Mouse (Mus musculus): Measurements from ENCODE around the gene Rars2. TPM values are rescaled to one million over a fixed set of nuclear protein-coding genes. Genes with fewer than 3 reads are reported as not detected.

Gene Rars2
- polyA plus RNA-seq (2021; fragmentation: Nextera tagmentation), result 19.3 and 21.0 TPM in 2 replicates
- long read RNA-seq, experiment 1, transcript Rars2-201 (20 exons, 1,868 nt), result major isoform, 39 of 52 reads
- long read RNA-seq, experiment 1, partial matches to known transcripts, result 6 of 52 reads
- long read RNA-seq, experiment 1, other reads (novel, unspliced or antisense), result 7 of 52 reads
- long read RNA-seq, experiment 2, transcript Rars2-201 (20 exons, 1,868 nt), result major isoform, 131 of 187 reads
- long read RNA-seq, experiment 2, partial matches to known transcripts, result 9 of 187 reads
- long read RNA-seq, experiment 2, other reads (novel, unspliced or antisense), result 43 of 187 reads

DNA sequence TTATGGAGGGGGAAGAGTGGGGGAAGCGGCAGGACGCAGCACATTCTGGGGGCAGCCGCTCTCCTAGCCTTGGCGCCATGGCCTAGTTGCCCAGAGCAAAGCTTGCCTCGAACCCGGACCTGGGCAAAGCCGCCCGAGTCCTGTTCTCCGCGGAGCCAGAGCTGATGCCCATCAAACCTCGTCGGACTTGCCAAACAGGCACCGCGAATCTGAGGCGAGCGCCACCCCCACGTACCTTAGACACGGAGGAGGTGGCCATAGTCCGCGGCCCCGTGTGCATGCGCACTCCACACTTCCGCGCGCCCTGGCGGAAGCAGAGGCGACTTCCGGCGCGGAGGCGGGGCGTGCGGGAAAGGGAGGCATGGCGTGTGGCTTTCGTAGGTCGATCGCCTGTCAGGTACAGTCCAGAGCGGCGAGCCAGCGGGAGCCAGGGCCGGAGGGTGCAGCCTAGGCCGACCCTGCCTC, at the start of gene Rars2, which contains the start of gene Orc3:
Rars2 (plus strand) TSS at position 328 of the 465 bp plus-strand sequence.
Orc3 (minus strand) TSS at position 315 of the 465 bp plus-strand sequence.

GRCm38 (mm10) chr4:34686874-34687567, 72.3 kb downstream of the Rars2 start, which contains the start of gene Slc35a1:
Slc35a1 (minus strand) TSS chr4:34687438.

Other genes with a start within 250 kb of the Rars2 start
- 16.2 and 19.1 TPM in 2 replicates for gene Akirin2, start 64.0 kb upstream of the Rars2 start, polyA plus RNA-seq (2021; fragmentation: Nextera tagmentation)
- gene Orc3, start within 50 bp of the Rars2 start, polyA plus RNA-seq (2021; fragmentation: Nextera tagmentation), result 36.2 and 38.3 TPM in 2 replicates
- gene Slc35a1, start 72.5 kb downstream of the Rars2 start, polyA plus RNA-seq (2021; fragmentation: Nextera tagmentation), result 24.9 and 29.8 TPM in 2 replicates
- gene Cfap206, start 115.2 kb downstream of the Rars2 start, polyA plus RNA-seq (2021; fragmentation: Nextera tagmentation), result 2.8 and 6.6 TPM in 2 replicates
- gene Gm136, start 141.3 kb downstream of the Rars2 start, polyA plus RNA-seq (2021; fragmentation: Nextera tagmentation), result not detected in 2 replicates
- 74.1 and 88.2 TPM in 2 replicates for gene Smim8, start 163.5 kb downstream of the Rars2 start, polyA plus RNA-seq (2021; fragmentation: Nextera tagmentation)

Data from layer of hippocampus, adult 6 months (tissue).